Mouse (Mus musculus): ENCODE data around the gene Helz. TPM values are rescaled to one million over a fixed set of nuclear protein-coding genes. Genes with fewer than 3 reads are reported as not detected.
A peak's percentile ranks its signal among the peaks of the same experiment; 100 is the strongest.

Helz gene
- polyA plus RNA-seq, 1 experiment from 2014 or later = 18.1 TPM

DNA sequence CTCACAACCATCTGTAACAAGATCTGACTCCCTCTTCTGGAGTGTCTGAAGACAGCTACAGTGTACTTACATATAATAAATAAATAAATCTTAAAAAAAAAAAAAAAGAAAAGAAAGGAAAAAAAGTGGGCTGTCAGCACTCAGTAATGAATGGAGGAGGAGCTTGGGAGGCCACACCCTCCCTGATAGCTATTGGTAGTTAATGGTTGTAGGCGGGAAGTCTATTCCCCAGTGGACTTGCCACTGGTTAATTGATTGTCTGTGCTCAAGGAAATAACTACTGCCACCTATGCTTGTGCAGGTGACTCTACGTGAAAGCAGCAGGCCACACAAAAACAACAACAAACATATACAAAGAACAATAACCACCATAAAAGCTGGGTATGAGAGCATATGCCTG is 31.3 kb upstream of the Helz start:
- Histone ChIP-seq H3K9ac (ENCODE audit: low read depth, low read length) (no peak overlapping the region), H3K4me3 (ENCODE audit: low read depth, low read length) (no peak overlapping the region), H3K36me3 (ENCODE audit: control insufficient read depth, insufficient read depth, low read length) (no peaks in the 10 kb centered on the region), H3K4me2 (no peak overlapping the region), H3K27ac (ENCODE audit: low read depth, low read length) (no peak overlapping the region), H3K9me3 (replicated peaks; ENCODE audit: control insufficient read depth, low read length) (no peaks in the 10 kb centered on the region), H3K27me3 (ENCODE audit: control insufficient read depth, insufficient read depth, low read length) (no peaks in the 10 kb centered on the region), H3K4me1 (ENCODE audit: control insufficient read depth, insufficient read depth, low read length) (no peaks in the 10 kb centered on the region)
- no peak for ATAC-seq (replicated peaks; ENCODE audit: insufficient number of reproducible peaks, low FRiP score, low TSS enrichment)
- WGBS (ENCODE audit: insufficient replicate concordance) = 89% methylated on average over 2 of the region's 2 CpGs

DNA sequence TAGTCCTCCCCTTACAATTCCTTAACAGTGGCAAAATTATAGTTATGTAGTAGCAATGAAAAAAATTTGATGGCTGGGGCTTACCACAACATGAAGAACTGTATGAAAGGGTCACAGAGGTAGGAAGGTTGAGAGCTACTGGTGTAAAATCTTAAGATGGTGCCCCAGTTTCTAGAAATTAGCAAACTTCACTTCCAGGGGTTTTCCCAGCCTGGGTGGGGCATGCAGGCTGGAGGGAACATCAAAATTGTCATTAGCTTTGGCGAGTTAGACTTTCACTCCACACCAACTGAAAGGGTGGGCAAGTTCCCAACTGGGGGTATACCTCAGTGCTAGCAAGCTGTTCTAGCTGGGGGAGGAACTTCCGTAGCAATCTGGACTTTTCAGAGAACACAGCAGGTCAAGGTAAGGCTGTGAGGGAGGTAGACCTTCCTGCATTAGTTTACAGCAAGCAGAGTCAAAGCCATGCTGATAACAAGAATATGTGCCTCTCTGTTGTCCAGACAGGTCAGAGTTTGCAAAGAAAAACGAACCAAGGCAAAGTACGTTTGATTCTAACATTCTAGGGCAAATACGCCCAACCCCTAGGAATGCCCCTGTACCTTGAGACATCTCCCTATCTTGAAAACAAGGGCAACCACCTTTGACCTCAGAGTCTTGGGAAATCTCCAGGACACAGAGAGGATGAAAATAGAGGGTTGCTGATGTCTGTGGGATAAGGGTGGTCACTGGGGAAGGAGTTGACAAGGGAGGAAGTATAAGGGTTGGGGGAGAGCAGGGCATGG is 28.9 kb upstream of the Helz start:
- H3K9me3 ChIP-seq (replicated peaks; ENCODE audit: control insufficient read depth, low read length) = no peaks in the 10 kb centered on the region
- H3K27me3 ChIP-seq (ENCODE audit: control insufficient read depth, insufficient read depth, low read length) = no peaks in the 10 kb centered on the region
- no peaks in the 10 kb centered on the region for H3K4me1 ChIP-seq (ENCODE audit: control insufficient read depth, insufficient read depth, low read length)
- ATAC-seq (replicated peaks; ENCODE audit: insufficient number of reproducible peaks, low FRiP score, low TSS enrichment) = no peak
- 64% methylated on average over 5 of the region's 5 CpGs for WGBS (ENCODE audit: insufficient replicate concordance)
- H3K27ac ChIP-seq (ENCODE audit: low read depth, low read length) = no peak overlapping the region
- no peak overlapping the region for H3K9ac ChIP-seq (ENCODE audit: low read depth, low read length)
- no peak overlapping the region for H3K4me2 ChIP-seq
- H3K4me3 ChIP-seq (ENCODE audit: low read depth, low read length) = no peak overlapping the region
- H3K36me3 ChIP-seq (ENCODE audit: control insufficient read depth, insufficient read depth, low read length) = no peaks in the 10 kb centered on the region

GRCm38 (mm10) chr11:107521153-107521552 is 26.6 kb upstream of the Helz start:
- Histone ChIP-seq H3K4me3 (ENCODE audit: low read depth, low read length) (no peak overlapping the region), H3K27ac (ENCODE audit: low read depth, low read length) (no peak overlapping the region), H3K9ac (ENCODE audit: low read depth, low read length) (no peak overlapping the region), H3K4me1 (ENCODE audit: control insufficient read depth, insufficient read depth, low read length) (no peaks in the 10 kb centered on the region), H3K4me2 (no peak overlapping the region), H3K27me3 (ENCODE audit: control insufficient read depth, insufficient read depth, low read length) (no peaks in the 10 kb centered on the region), H3K9me3 (replicated peaks; ENCODE audit: control insufficient read depth, low read length) (no peaks in the 10 kb centered on the region), H3K36me3 (ENCODE audit: control insufficient read depth, insufficient read depth, low read length) (no peaks in the 10 kb centered on the region)
- WGBS (ENCODE audit: insufficient replicate concordance) = 59% methylated on average over 1 of the region's 1 CpGs
- ATAC-seq (replicated peaks; ENCODE audit: insufficient number of reproducible peaks, low FRiP score, low TSS enrichment) = no peak

- no peak overlapping the region for H3K4me3 ChIP-seq (ENCODE audit: low read depth, low read length)
- H3K4me2 ChIP-seq = no peak overlapping the region
- H3K27me3 ChIP-seq (ENCODE audit: control insufficient read depth, insufficient read depth, low read length) = no peaks in the 10 kb centered on the region
- 69% methylated on average over 1 of the region's 1 CpGs for WGBS (ENCODE audit: insufficient replicate concordance)
- H3K9me3 ChIP-seq (replicated peaks; ENCODE audit: control insufficient read depth, low read length) = no peaks in the 10 kb centered on the region
- no peaks in the 10 kb centered on the region for H3K36me3 ChIP-seq (ENCODE audit: control insufficient read depth, insufficient read depth, low read length)
- H3K27ac ChIP-seq (ENCODE audit: low read depth, low read length) = no peak overlapping the region
- no peak for ATAC-seq (replicated peaks; ENCODE audit: insufficient number of reproducible peaks, low FRiP score, low TSS enrichment)
- no peak overlapping the region for H3K9ac ChIP-seq (ENCODE audit: low read depth, low read length)
- no peaks in the 10 kb centered on the region for H3K4me1 ChIP-seq (ENCODE audit: control insufficient read depth, insufficient read depth, low read length)
These were observed 22.8 kb upstream of the Helz start for GRCm38 (mm10) chr11:107524966-107525365.

DNA sequence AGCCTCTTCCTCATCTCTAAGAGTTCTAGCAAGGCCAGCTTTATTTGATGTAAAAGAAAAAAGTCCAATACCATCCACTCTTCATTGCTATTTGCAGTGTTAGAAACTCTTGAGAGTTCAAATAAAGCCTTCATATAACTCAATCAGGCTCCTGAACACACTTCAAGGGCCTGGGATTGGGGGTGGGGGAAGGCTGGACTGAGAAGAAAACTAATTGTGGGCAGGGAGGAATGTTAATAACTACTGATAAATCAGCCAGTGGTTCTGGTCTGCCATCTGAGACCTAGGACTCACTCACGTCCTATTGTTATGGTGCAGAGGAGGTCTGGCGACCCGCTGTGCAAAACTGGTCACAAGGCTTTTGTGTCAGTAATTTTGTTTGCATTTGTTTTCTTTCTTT is 20.1 kb upstream of the Helz start:
- ATAC-seq (replicated peaks; ENCODE audit: insufficient number of reproducible peaks, low FRiP score, low TSS enrichment) = no peak
- no peaks in the 10 kb centered on the region for H3K9me3 ChIP-seq (replicated peaks; ENCODE audit: control insufficient read depth, low read length)

DNA sequence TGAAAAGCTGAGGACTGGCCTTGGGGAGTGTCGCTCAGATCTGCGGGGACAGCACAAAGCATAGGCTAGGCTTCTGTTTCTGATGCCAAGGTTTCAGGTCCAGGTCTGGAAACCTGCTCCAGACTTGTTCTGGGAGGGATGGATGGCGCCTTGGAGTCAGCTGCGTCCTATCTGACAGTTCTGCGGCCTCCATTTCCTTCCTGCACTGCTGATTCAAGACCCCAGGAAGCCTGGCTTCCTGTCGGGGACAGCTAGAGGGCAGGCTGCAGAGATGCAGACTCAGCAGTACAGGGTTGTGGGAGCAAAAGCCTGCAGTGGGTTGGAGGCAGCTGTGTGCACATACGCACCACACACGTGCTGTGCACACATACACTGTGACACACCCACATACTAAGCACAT is 18.4 kb upstream of the Helz start:
- 0 out of 2 replicates have a peak overlapping the region, but pooled peaks have one; percentile 5 for H3K9ac ChIP-seq (ENCODE audit: low read depth, low read length)
- no peaks in the 10 kb centered on the region for H3K27me3 ChIP-seq (ENCODE audit: control insufficient read depth, insufficient read depth, low read length)
- peak overlapping the region; percentile 62; the same call in 1 of the 2 replicates for H3K27ac ChIP-seq (ENCODE audit: low read depth, low read length)
- no peaks in the 10 kb centered on the region for H3K36me3 ChIP-seq (ENCODE audit: control insufficient read depth, insufficient read depth, low read length)
- 27% methylated on average over 8 of the region's 8 CpGs for WGBS (ENCODE audit: insufficient replicate concordance)
- no peak overlapping the region for H3K4me2 ChIP-seq
- H3K4me1 ChIP-seq (ENCODE audit: control insufficient read depth, insufficient read depth, low read length) = no peaks in the 10 kb centered on the region
- H3K4me3 ChIP-seq (ENCODE audit: low read depth, low read length) = no peak overlapping the region
- H3K9me3 ChIP-seq (replicated peaks; ENCODE audit: control insufficient read depth, low read length) = no peaks in the 10 kb centered on the region
- ATAC-seq (replicated peaks; ENCODE audit: insufficient number of reproducible peaks, low FRiP score, low TSS enrichment) = peak; percentile 71

More for the DNA sequence above, 20.1 kb upstream of the Helz start:
- Histone ChIP-seq H3K4me1 (ENCODE audit: control insufficient read depth, insufficient read depth, low read length) (no peaks in the 10 kb centered on the region), H3K27ac (ENCODE audit: low read depth, low read length) (no peak overlapping the region), H3K27me3 (ENCODE audit: control insufficient read depth, insufficient read depth, low read length) (no peaks in the 10 kb centered on the region), H3K9ac (ENCODE audit: low read depth, low read length) (no peak overlapping the region), H3K4me3 (ENCODE audit: low read depth, low read length) (no peak overlapping the region), H3K36me3 (ENCODE audit: control insufficient read depth, insufficient read depth, low read length) (no peaks in the 10 kb centered on the region), H3K4me2 (no peak overlapping the region)
- WGBS (ENCODE audit: insufficient replicate concordance) = 57% methylated on average over 3 of the region's 3 CpGs

- Histone ChIP-seq H3K4me3 (ENCODE audit: low read depth, low read length) (no peak overlapping the region), H3K4me2 (no peak overlapping the region), H3K36me3 (ENCODE audit: control insufficient read depth, insufficient read depth, low read length) (no peaks in the 10 kb centered on the region), H3K9ac (ENCODE audit: low read depth, low read length) (no peak overlapping the region), H3K27me3 (ENCODE audit: control insufficient read depth, insufficient read depth, low read length) (no peaks in the 10 kb centered on the region), H3K9me3 (replicated peaks; ENCODE audit: control insufficient read depth, low read length) (no peaks in the 10 kb centered on the region), H3K27ac (ENCODE audit: low read depth, low read length) (no peak overlapping the region), H3K4me1 (ENCODE audit: control insufficient read depth, insufficient read depth, low read length) (no peaks in the 10 kb centered on the region)
- 49% methylated on average over 4 of the region's 4 CpGs for WGBS (ENCODE audit: insufficient replicate concordance)
- ATAC-seq (replicated peaks; ENCODE audit: insufficient number of reproducible peaks, low FRiP score, low TSS enrichment) = no peak
These were observed 16.3 kb upstream of the Helz start for GRCm38 (mm10) chr11:107531445-107531844.

DNA sequence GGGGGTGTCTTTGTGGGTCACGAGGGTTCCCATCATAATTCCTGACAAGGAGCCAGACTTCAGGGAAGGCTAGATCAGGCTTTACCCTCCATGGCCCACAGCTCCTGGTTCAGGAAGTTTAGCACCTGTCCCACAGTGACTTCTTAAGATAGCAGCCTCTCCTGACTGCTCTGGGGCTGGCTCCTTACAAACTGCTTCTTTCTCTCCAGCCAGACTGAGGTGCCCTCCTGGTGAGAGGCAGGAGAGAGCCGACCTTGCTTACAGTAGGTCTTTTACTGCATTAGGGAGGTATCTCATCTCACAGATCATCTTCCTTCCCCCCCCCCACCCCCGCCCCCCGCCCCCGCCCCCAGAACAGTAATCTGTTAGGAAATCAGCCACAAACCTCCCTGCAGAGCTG is 15.5 kb upstream of the Helz start:
- H3K4me2 ChIP-seq = no peak overlapping the region
- no peak overlapping the region for H3K27ac ChIP-seq (ENCODE audit: low read depth, low read length)
- no peak overlapping the region for H3K4me3 ChIP-seq (ENCODE audit: low read depth, low read length)
- H3K9ac ChIP-seq (ENCODE audit: low read depth, low read length) = no peak overlapping the region
- no peaks in the 10 kb centered on the region for H3K36me3 ChIP-seq (ENCODE audit: control insufficient read depth, insufficient read depth, low read length)
- H3K4me1 ChIP-seq (ENCODE audit: control insufficient read depth, insufficient read depth, low read length) = no peaks in the 10 kb centered on the region
- H3K27me3 ChIP-seq (ENCODE audit: control insufficient read depth, insufficient read depth, low read length) = no peaks in the 10 kb centered on the region
- no peaks in the 10 kb centered on the region for H3K9me3 ChIP-seq (replicated peaks; ENCODE audit: control insufficient read depth, low read length)
- no peak for ATAC-seq (replicated peaks; ENCODE audit: insufficient number of reproducible peaks, low FRiP score, low TSS enrichment)
- 29% methylated on average over 4 of the region's 5 CpGs for WGBS (ENCODE audit: insufficient replicate concordance)

DNA sequence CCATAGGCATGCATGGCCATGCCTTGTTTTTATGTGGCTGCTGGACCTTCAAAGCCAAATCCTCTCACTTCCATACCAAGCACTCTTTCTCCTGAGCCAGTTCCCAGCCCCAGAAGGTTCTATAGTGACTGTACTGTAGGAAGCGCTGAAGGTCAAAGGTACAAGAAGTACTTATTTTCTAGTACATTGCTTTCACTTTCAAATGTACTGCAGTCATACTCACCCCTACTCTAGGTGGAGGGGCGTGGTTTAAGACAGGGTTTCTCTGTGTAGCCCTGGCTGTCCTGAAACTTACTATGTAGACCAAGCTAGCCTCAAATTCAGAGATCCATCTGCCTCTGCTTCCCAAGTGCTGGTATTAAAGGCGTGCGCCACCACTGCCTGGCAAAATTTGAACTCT is 8.7 kb upstream of the Helz start:
- H3K27me3 ChIP-seq (ENCODE audit: control insufficient read depth, insufficient read depth, low read length) = no peaks in the 10 kb centered on the region
- no peaks in the 10 kb centered on the region for H3K36me3 ChIP-seq (ENCODE audit: control insufficient read depth, insufficient read depth, low read length)
- H3K9ac ChIP-seq (ENCODE audit: low read depth, low read length) = no peak overlapping the region
- H3K4me1 ChIP-seq (ENCODE audit: control insufficient read depth, insufficient read depth, low read length) = no peaks in the 10 kb centered on the region
- WGBS (ENCODE audit: insufficient replicate concordance) = 85% methylated on average over 4 of the region's 4 CpGs
- no peak for ATAC-seq (replicated peaks; ENCODE audit: insufficient number of reproducible peaks, low FRiP score, low TSS enrichment)
- H3K27ac ChIP-seq (ENCODE audit: low read depth, low read length) = no peak overlapping the region
- H3K4me2 ChIP-seq = no peak overlapping the region
- no peak overlapping the region for H3K4me3 ChIP-seq (ENCODE audit: low read depth, low read length)
- H3K9me3 ChIP-seq (replicated peaks; ENCODE audit: control insufficient read depth, low read length) = no peaks in the 10 kb centered on the region
